Mouse (Mus musculus): ENCODE measurements around the gene Canx. TPM values are rescaled to one million over a fixed set of nuclear protein-coding genes. Genes with fewer than 3 reads are reported as not detected.

The Canx gene
- polyA plus RNA-seq (2014; fragmentation: Nextera tagmentation; extraction: Ambion mirVana) = 267 and 285 TPM in 2 replicates

GRCm38 (mm10) chr11:50325496-50326301 is at the start of gene Canx:
Canx (minus strand) TSS chr11:50325673.
- peaks cover 28% of the 10 kb centered on the region for H3K4me1 ChIP-seq (replicated peaks; ENCODE audit: control insufficient read depth, insufficient read depth, low read length)

DNA sequence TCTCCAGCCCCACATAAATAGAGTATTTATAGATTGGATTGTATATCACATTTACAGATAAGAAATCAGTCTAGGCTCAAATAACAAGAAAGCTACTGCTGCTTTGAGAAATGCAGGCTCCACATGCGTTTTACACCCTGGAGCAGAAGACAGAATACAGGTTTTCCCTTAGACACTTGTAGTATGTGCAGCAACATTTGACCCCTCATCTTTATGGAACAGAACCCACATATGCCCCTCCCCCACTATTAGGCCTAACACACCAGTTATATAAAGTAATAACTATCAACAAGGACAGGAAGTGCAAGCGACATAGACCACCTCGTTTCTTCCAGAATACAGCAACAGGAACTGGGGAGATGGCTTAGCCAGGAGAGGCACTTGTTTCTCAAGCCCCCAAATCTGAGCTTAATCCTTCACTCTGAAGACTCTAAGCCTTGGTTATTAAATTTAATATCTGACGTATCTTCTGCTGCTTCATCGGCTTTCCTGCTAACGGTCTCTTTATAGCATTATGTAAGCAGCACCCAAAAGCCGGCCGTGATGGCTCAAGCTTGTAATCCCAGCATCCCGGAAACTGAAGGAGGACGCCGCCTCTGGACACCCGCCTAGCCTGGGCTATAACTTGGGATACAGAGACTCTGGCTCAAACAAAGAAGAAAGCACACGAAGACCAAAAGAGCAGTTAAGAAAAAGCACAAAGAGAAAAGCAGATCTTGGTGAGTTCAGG is 49.0 kb upstream of the Canx start:
- Histone ChIP-seq H3K4me1 (replicated peaks; ENCODE audit: control insufficient read depth, insufficient read depth, low read length) (peaks cover 7% of the 10 kb centered on the region), H3K9ac (ENCODE audit: low read depth, low read length) (no peak overlapping the region), H3K27ac (ENCODE audit: low read depth, low read length) (no peak overlapping the region), H3K36me3 (ENCODE audit: control insufficient read depth, insufficient read depth, low read length) (peaks cover 2% of the 10 kb centered on the region; the same call in 1 of the 2 replicates), H3K4me2 (no peak overlapping the region), H3K27me3 (replicated peaks; ENCODE audit: control insufficient read depth, insufficient read depth, low read length) (no peaks in the 10 kb centered on the region), H3K4me3 (ENCODE audit: low read depth, low read length) (no peak overlapping the region), H3K9me3 (ENCODE audit: control insufficient read depth, low read length) (no peaks in the 10 kb centered on the region)
- WGBS = 87% methylated on average over 13 of the region's 13 CpGs
- DNase-seq (ENCODE audit: low spot score) = no peak
- no peak for ATAC-seq (replicated peaks; ENCODE audit: low FRiP score)

More at GRCm38 (mm10) chr11:50325496-50326301, at the start of gene Canx:
- Histone ChIP-seq H3K9ac (ENCODE audit: low read depth, low read length) (peak within 1 kb of the TSS; percentile 94), H3K4me3 (ENCODE audit: low read depth, low read length) (peak within 1 kb of the TSS; percentile 81), H3K27ac (ENCODE audit: low read depth, low read length) (peak within 1 kb of the TSS; percentile 88), H3K36me3 (ENCODE audit: control insufficient read depth, insufficient read depth, low read length) (no peaks in the 10 kb centered on the region; the same call in 1 of the 2 replicates), H3K4me2 (peak within 1 kb of the TSS; percentile 95), H3K27me3 (replicated peaks; ENCODE audit: control insufficient read depth, insufficient read depth, low read length) (no peaks in the 10 kb centered on the region), H3K9me3 (ENCODE audit: control insufficient read depth, low read length) (no peaks in the 10 kb centered on the region)
- under 1% methylated on average over 64 of the region's 64 CpGs for WGBS
- ATAC-seq (replicated peaks; ENCODE audit: low FRiP score) (peak; percentile 93), DNase-seq (ENCODE audit: low spot score) (peak; percentile 99)

GRCm38 (mm10) chr11:50373621-50374020 is 48.1 kb upstream of the Canx start:
- Histone ChIP-seq H3K4me1 (replicated peaks; ENCODE audit: control insufficient read depth, insufficient read depth, low read length) (0 out of 2 replicates have a peak, but pooled peaks cover 3% of the 10 kb centered on the region), H3K27me3 (replicated peaks; ENCODE audit: control insufficient read depth, insufficient read depth, low read length) (no peaks in the 10 kb centered on the region), H3K4me2 (no peak overlapping the region), H3K27ac (ENCODE audit: low read depth, low read length) (no peak overlapping the region), H3K4me3 (ENCODE audit: low read depth, low read length) (no peak overlapping the region), H3K9ac (ENCODE audit: low read depth, low read length) (no peak overlapping the region), H3K36me3 (ENCODE audit: control insufficient read depth, insufficient read depth, low read length) (no peaks in the 10 kb centered on the region), H3K9me3 (ENCODE audit: control insufficient read depth, low read length) (no peaks in the 10 kb centered on the region)
- ATAC-seq (replicated peaks; ENCODE audit: low FRiP score) (no peak), DNase-seq (ENCODE audit: low spot score) (no peak)
- 100% methylated on average over 1 of the region's 1 CpGs for WGBS

GRCm38 (mm10) chr11:50373086-50373485 is 47.6 kb upstream of the Canx start:
- Histone ChIP-seq H3K27me3 (replicated peaks; ENCODE audit: control insufficient read depth, insufficient read depth, low read length) (no peaks in the 10 kb centered on the region), H3K27ac (ENCODE audit: low read depth, low read length) (no peak overlapping the region), H3K9ac (ENCODE audit: low read depth, low read length) (no peak overlapping the region), H3K4me1 (replicated peaks; ENCODE audit: control insufficient read depth, insufficient read depth, low read length) (0 out of 2 replicates have a peak, but pooled peaks cover 3% of the 10 kb centered on the region), H3K9me3 (ENCODE audit: control insufficient read depth, low read length) (no peaks in the 10 kb centered on the region), H3K4me3 (ENCODE audit: low read depth, low read length) (no peak overlapping the region), H3K36me3 (ENCODE audit: control insufficient read depth, insufficient read depth, low read length) (no peaks in the 10 kb centered on the region), H3K4me2 (no peak overlapping the region)
- no peak for DNase-seq (ENCODE audit: low spot score)
- ATAC-seq (replicated peaks; ENCODE audit: low FRiP score) = no peak

DNA sequence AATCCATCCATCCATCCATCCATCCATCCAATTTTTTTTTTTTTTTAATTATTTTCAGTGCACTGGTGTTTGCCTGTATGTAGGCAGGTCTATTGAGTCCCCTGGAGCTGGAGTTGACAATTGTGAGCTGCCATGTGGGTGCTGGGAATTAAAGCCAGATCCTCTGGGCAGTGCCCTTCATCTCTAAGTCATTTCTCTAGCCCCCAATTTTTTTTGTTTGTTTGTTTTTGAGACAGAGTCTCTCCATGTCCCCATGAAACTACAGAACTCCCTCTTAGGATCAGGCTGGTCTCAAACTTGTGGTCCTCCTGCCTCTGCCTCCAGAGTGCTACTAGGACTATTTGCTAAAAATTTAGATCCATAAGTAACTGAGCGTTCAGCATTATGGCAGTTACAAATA is 46.4 kb upstream of the Canx start:
- H3K4me1 ChIP-seq (replicated peaks; ENCODE audit: control insufficient read depth, insufficient read depth, low read length) = 0 out of 2 replicates have a peak, but pooled peaks cover 3% of the 10 kb centered on the region
- H3K4me3 ChIP-seq (ENCODE audit: low read depth, low read length) = no peak overlapping the region
- H3K27ac ChIP-seq (ENCODE audit: low read depth, low read length) = no peak overlapping the region
- H3K27me3 ChIP-seq (replicated peaks; ENCODE audit: control insufficient read depth, insufficient read depth, low read length) = no peaks in the 10 kb centered on the region
- H3K9me3 ChIP-seq (ENCODE audit: control insufficient read depth, low read length) = no peaks in the 10 kb centered on the region
- WGBS = 96% methylated on average over 1 of the region's 1 CpGs
- DNase-seq (ENCODE audit: low spot score) = no peak
- H3K9ac ChIP-seq (ENCODE audit: low read depth, low read length) = no peak overlapping the region
- no peak for ATAC-seq (replicated peaks; ENCODE audit: low FRiP score)
- no peaks in the 10 kb centered on the region for H3K36me3 ChIP-seq (ENCODE audit: control insufficient read depth, insufficient read depth, low read length)
- H3K4me2 ChIP-seq = peak overlapping the region; percentile 65

- Histone ChIP-seq H3K9ac (ENCODE audit: low read depth, low read length) (peak overlapping the region; percentile 57; the same call in 1 of the 2 replicates), H3K9me3 (ENCODE audit: control insufficient read depth, low read length) (no peaks in the 10 kb centered on the region), H3K4me3 (ENCODE audit: low read depth, low read length) (peak overlapping the region; percentile 42), H3K36me3 (ENCODE audit: control insufficient read depth, insufficient read depth, low read length) (no peaks in the 10 kb centered on the region), H3K4me2 (peak overlapping the region; percentile 65), H3K4me1 (replicated peaks; ENCODE audit: control insufficient read depth, insufficient read depth, low read length) (0 out of 2 replicates have a peak, but pooled peaks cover 2% of the 10 kb centered on the region), H3K27ac (ENCODE audit: low read depth, low read length) (no peak overlapping the region), H3K27me3 (replicated peaks; ENCODE audit: control insufficient read depth, insufficient read depth, low read length) (no peaks in the 10 kb centered on the region)
- WGBS = 2% methylated on average over 18 of the region's 18 CpGs
- DNase-seq (ENCODE audit: low spot score) = peak; percentile 62
- 0 out of 2 replicates have a peak, but pooled peaks have one; percentile 34 for ATAC-seq (replicated peaks; ENCODE audit: low FRiP score)
These were observed 45.9 kb upstream of the Canx start for GRCm38 (mm10) chr11:50371399-50371841.

- Histone ChIP-seq H3K9me3 (ENCODE audit: control insufficient read depth, low read length) (no peaks in the 10 kb centered on the region), H3K4me2 (peak overlapping the region; percentile 65), H3K27me3 (replicated peaks; ENCODE audit: control insufficient read depth, insufficient read depth, low read length) (no peaks in the 10 kb centered on the region), H3K36me3 (ENCODE audit: control insufficient read depth, insufficient read depth, low read length) (no peaks in the 10 kb centered on the region), H3K4me1 (replicated peaks; ENCODE audit: control insufficient read depth, insufficient read depth, low read length) (no peaks in the 10 kb centered on the region), H3K9ac (ENCODE audit: low read depth, low read length) (no peak overlapping the region), H3K27ac (ENCODE audit: low read depth, low read length) (no peak overlapping the region), H3K4me3 (ENCODE audit: low read depth, low read length) (no peak overlapping the region)
- DNase-seq (ENCODE audit: low spot score) = no peak
- 68% methylated on average over 4 of the region's 4 CpGs for WGBS
- no peak for ATAC-seq (replicated peaks; ENCODE audit: low FRiP score)
These were observed 45.5 kb upstream of the Canx start for GRCm38 (mm10) chr11:50370969-50371368.

DNA sequence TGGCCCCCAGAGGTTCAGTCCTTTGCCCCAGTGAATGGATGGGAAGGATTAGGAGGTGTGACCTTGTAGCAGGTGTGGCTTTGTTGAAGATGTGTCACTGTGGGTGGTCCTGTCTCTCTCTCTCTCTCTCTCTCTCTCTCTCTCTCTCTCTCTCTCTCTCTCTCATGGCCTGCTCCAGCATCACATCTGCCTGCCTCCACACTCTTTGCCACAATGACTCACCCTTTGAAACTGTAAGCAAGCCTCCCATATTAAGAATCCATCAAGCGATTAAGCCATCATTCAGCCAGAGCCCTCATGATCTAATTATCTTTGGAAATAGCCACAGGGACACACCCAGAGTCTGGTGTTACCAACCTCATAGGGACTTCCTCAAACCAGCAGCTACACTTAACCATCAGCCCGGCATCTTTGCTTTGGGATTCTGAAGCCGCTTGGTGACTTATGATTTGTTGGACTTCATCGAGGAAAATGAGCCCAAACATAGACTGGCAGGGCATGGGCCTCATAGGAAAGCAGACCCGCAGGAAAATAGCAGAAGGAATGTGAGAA is 44.0 kb upstream of the Canx start:
- no peak for ATAC-seq (replicated peaks; ENCODE audit: low FRiP score)
- Histone ChIP-seq H3K4me1 (replicated peaks; ENCODE audit: control insufficient read depth, insufficient read depth, low read length) (no peaks in the 10 kb centered on the region), H3K36me3 (ENCODE audit: control insufficient read depth, insufficient read depth, low read length) (no peaks in the 10 kb centered on the region)

More for the DNA sequence above, 44.0 kb upstream of the Canx start:
- H3K4me3 ChIP-seq (ENCODE audit: low read depth, low read length) = no peak overlapping the region
- H3K9ac ChIP-seq (ENCODE audit: low read depth, low read length) = no peak overlapping the region
- DNase-seq (ENCODE audit: low spot score) = no peak
- no peak overlapping the region for H3K27ac ChIP-seq (ENCODE audit: low read depth, low read length)
- WGBS = 80% methylated on average over 5 of the region's 5 CpGs
- no peaks in the 10 kb centered on the region for H3K27me3 ChIP-seq (replicated peaks; ENCODE audit: control insufficient read depth, insufficient read depth, low read length)
- no peak overlapping the region for H3K4me2 ChIP-seq
- no peaks in the 10 kb centered on the region for H3K9me3 ChIP-seq (ENCODE audit: control insufficient read depth, low read length)

Measured in liver, embryonic 11.5 days (tissue).